Mouse (Mus musculus) olfactory bulb, adult 2 months (tissue): ENCODE data around the gene Rhob. TPM values are rescaled to one million over a fixed set of nuclear protein-coding genes. Genes with fewer than 3 reads are reported as not detected.
"Not testable (repeated sequence)": the region's sequence is repeated elsewhere in the genome, so short reads cannot be mapped to it uniquely, and the experiment has no call there.

Experiments used
- H3K27ac ChIP-seq: fragments of 200-500 bp; 2 replicates; pipeline ENCODE4 v1.5.1; 2012; ENCODE audit warnings: low read depth, low read length; ENCODE audit not compliant: insufficient read depth
- H3K4me1 ChIP-seq: fragments of 200-500 bp; 2 replicates; pipeline ENCODE4 v1.6.1; 2012; ENCODE audit warnings: low read length; ENCODE audit not compliant: control insufficient read depth, insufficient read depth
- H3K4me3 ChIP-seq: fragments of 200-500 bp; 2 replicates; pipeline ENCODE4 v1.5.1; 2012; ENCODE audit warnings: mild to moderate bottlenecking, low read depth, low read length, moderate library complexity; ENCODE audit not compliant: insufficient read depth
- CTCF ChIP-seq: fragments of 200-500 bp; IDR thresholded peaks from 2 replicates; pipeline ENCODE4 v1.5.1; 2012; ENCODE audit warnings: low read depth, mild to moderate bottlenecking, low read length, moderate library complexity; ENCODE audit not compliant: insufficient read depth
- POLR2A ChIP-seq: fragments of 200-500 bp; IDR thresholded peaks from 2 replicates; pipeline ENCODE4 v1.6.1; 2012; ENCODE audit warnings: mild to moderate bottlenecking, low read depth, low read length, moderate library complexity; ENCODE audit not compliant: insufficient read depth
- WGBS: fragments of 180-500 bp; shearing (Covaris S2); methylation state at CpG from one replicate; pipeline ENCODE4 v1.1.7; 2018; 5-methylcytosine and 5-hydroxymethylcytosine counted together
- polyA plus RNA-seq: library from polyadenylated mRNA; stranded (reverse); fragments of >200 nt; gene quantifications from 2 replicates; pipeline ENCODE4 v1.2.4, GENCODE M21; 2012; ENCODE audit warnings: low replicate concordance; ENCODE audit not compliant: missing spikeins, insufficient read depth, insufficient read length

The Rhob gene
- polyA plus RNA-seq, 1 experiment = not detected

- TF ChIP-seq CTCF (no peak), POLR2A (no peak)
- Histone ChIP-seq H3K4me3 (no peak overlapping the region), H3K4me1 (peaks cover 31% of the 10 kb centered on the region), H3K27ac (peak overlapping the region; percentile 71)
- 43% methylated on average over 2 of the region's 2 CpGs for WGBS
Measured at GRCm38 (mm10) chr12:8470962-8471361, 28.8 kb downstream of the Rhob start.

- Histone ChIP-seq H3K4me1 (peaks cover 31% of the 10 kb centered on the region), H3K27ac (no peak overlapping the region), H3K4me3 (no peak overlapping the region)
- WGBS = 95% methylated on average over 25 of the region's 25 CpGs
- no peak for TF ChIP-seq POLR2A
- TF ChIP-seq CTCF = no peak
Measured at GRCm38 (mm10) chr12:8469742-8470494, 29.9 kb downstream of the Rhob start.

GRCm38 (mm10) chr12:8468221-8468865, 31.5 kb downstream of the Rhob start:
- peak overlapping the region; percentile 81 for H3K27ac ChIP-seq
- no peak overlapping the region for H3K4me3 ChIP-seq
- no peak for TF ChIP-seq CTCF
- TF ChIP-seq POLR2A = no peak
- H3K4me1 ChIP-seq = peaks cover 35% of the 10 kb centered on the region

- peak overlapping the region; percentile 81 for H3K27ac ChIP-seq
- TF ChIP-seq POLR2A (no peak), CTCF (no peak)
- no peak overlapping the region for H3K4me3 ChIP-seq
- peaks cover 33% of the 10 kb centered on the region for H3K4me1 ChIP-seq
- WGBS = 40% methylated on average over 12 of the region's 12 CpGs
Measured at GRCm38 (mm10) chr12:8467029-8467924, 32.5 kb downstream of the Rhob start.

- H3K27ac ChIP-seq = no peak overlapping the region
- TF ChIP-seq POLR2A (no peak), CTCF (no peak)
- H3K4me1 ChIP-seq = peaks cover 25% of the 10 kb centered on the region
- WGBS = 84% methylated on average over 3 of the region's 3 CpGs
- no peak overlapping the region for H3K4me3 ChIP-seq
Measured at GRCm38 (mm10) chr12:8465680-8466079, 34.1 kb downstream of the Rhob start.

GRCm38 (mm10) chr12:8464961-8465360, 34.8 kb downstream of the Rhob start:
- H3K27ac ChIP-seq = no peak overlapping the region
- peaks cover 25% of the 10 kb centered on the region for H3K4me1 ChIP-seq
- 63% methylated on average over 5 of the region's 5 CpGs for WGBS
- H3K4me3 ChIP-seq = no peak overlapping the region
- TF ChIP-seq POLR2A = no peak
- no peak for TF ChIP-seq CTCF

GRCm38 (mm10) chr12:8463599-8464160, 36.1 kb downstream of the Rhob start:
- Histone ChIP-seq H3K27ac (no peak overlapping the region), H3K4me1 (peaks cover 25% of the 10 kb centered on the region), H3K4me3 (no peak overlapping the region)
- WGBS = 55% methylated on average over 3 of the region's 3 CpGs
- no peak for TF ChIP-seq CTCF
- TF ChIP-seq POLR2A = no peak

- WGBS = 69% methylated on average over 5 of the region's 5 CpGs
- Histone ChIP-seq H3K4me1 (peaks cover 22% of the 10 kb centered on the region), H3K27ac (no peak overlapping the region), H3K4me3 (no peak overlapping the region)
- no peak for TF ChIP-seq CTCF
- TF ChIP-seq POLR2A = no peak
Measured at GRCm38 (mm10) chr12:8462533-8462932, 37.3 kb downstream of the Rhob start.

- not testable (repeated sequence) for H3K27ac ChIP-seq, H3K4me3 ChIP-seq
- H3K4me1 ChIP-seq = peaks cover 22% of the 10 kb centered on the region
- WGBS = 99% methylated on average over 8 of the region's 8 CpGs
Measured at GRCm38 (mm10) chr12:8461575-8461974, 38.2 kb downstream of the Rhob start.
